Mouse (Mus musculus) cerebellum, postnatal 36 days (tissue): ENCODE results near the gene Hmx2.

Source experiments
- DNase-seq, 2 experiments: peaks; one replicate each; pipeline ENCODE4 v3.0.0; 2021 to 2022; ENCODE audit warnings: mixed read lengths in 2 of 2

Gene Hmx2

GRCm38 (mm10) chr7:131556541-131557271 lies 8.1 kb downstream of the Hmx2 start:
- no peak for DNase-seq

- no peak for DNase-seq
These were observed 9.2 kb downstream of the Hmx2 start for GRCm38 (mm10) chr7:131557751-131558150.

DNA sequence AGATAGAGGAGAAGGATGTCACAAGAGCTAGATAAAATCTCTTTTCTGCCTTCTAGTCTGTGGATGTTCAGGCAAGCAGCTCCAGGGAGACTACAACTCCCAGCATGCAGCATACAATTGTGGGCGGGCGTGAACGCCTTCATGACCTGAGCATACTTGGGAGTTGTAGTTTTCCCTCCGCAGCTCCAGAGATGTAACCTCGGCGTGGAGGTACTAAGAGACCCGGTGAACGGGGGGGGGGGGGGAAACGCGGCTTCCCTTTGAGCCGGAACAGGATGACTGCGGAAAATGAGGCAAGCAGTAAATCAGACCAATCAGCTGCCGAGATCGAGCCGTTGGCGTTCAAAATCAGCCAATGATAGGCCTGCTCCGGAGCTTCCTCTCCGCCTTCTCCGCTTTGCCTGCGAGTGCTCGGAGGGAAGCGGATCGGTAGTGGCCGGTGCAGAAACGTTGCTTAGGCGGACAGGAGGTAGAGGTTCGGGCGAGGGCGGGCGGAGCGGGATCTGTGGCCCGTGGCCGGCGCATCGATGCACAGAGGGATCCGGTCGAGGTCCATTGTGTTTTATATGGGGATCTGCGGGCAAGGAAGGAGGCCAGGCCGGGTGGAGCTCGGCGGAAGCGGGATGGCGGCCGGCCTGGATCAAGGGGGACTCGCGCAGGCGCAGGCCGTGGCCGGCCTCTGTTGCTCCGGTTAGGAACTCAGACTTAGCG lies 11.6 kb downstream of the Hmx2 start, which contains the start of gene Bub3:
TSS of gene Bub3 (plus strand) at position 237 of the 711 bp plus-strand sequence.
- DNase-seq: peak; percentile 89 to 91

DNA sequence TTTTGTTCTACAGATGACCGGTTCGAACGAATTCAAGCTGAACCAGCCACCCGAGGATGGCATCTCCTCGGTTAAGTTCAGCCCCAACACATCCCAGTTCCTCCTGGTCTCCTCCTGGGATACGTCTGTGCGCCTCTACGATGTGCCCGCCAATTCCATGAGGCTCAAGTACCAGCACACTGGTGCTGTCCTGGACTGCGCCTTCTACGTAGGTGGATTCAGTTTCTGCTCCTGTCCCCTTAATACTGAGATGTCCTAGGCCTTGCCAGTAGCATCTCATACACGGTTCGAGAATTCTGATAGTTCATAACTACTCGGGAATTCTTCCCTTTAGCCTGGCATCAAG lies 12.1 kb downstream of the Hmx2 start:
- no peak for DNase-seq

DNA sequence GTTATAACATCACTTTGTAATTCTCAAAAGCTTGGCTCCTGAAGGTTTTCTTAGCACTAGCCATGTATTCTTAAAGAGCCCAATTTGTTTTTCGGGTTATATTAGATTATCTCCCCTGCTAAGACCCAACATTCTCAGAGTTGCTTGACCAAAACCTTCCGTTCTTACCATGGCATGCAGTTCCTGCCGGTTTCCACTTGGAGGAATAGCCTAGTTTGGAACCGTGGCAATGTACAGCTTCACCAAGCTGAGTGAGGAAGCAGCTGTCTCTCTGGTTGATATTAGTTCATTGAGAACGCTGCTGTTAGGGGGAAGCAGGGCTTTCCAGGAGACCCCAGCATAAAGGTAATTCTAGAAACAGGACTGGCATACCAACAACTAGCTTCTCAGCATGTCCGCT lies 26.7 kb downstream of the Hmx2 start:
- DNase-seq: no peak

GRCm38 (mm10) chr7:131582178-131582577 lies 33.6 kb downstream of the Hmx2 start:
- no peak for DNase-seq

DNA sequence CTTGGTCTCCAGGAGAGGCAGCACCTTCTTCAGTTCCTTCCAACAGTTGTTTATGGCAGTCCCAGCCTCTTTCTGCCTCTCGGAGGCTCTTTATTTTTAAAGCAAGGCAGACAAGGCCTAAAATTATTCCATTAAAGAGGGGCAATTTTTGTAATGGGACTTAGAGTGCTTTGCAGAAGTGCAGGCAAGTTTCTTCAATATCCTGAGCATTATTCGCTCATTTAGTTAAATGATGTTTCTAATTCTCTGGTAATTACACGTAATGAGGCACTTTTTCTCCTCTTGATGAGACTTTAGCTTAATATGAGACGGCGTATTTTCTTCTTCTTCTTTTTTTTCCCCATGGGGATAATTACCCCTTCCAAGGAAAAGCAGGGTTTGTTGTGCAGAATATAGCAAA lies 37.0 kb downstream of the Hmx2 start:
- no peak for DNase-seq

- DNase-seq: no peak
These were observed 49.4 kb downstream of the Hmx2 start for GRCm38 (mm10) chr7:131597779-131598482.

- peak; percentile 6 for DNase-seq
These were observed 49.9 kb downstream of the Hmx2 start for GRCm38 (mm10) chr7:131598483-131598824.

DNA sequence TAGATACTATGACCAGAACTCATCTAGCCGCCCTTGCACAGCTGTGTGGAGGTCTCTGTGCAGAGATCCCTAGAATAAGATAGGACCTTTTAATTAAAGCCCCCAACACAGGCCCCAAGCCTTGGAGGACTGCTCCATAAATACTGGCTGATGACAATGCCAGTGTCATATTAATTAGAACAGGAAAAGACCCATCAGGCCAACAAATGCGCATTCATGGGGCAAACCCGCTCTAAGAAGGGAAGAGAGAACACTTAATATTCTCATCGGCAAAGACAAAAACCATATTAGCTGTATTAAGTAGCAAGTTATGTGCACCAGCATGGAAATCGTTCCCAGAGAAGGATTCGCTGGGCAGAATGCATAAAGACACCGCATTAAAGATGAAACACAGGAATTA lies 53.5 kb downstream of the Hmx2 start:
- no peak for DNase-seq

- no peak for DNase-seq
These were observed 54.6 kb downstream of the Hmx2 start for GRCm38 (mm10) chr7:131603186-131603585.

DNA sequence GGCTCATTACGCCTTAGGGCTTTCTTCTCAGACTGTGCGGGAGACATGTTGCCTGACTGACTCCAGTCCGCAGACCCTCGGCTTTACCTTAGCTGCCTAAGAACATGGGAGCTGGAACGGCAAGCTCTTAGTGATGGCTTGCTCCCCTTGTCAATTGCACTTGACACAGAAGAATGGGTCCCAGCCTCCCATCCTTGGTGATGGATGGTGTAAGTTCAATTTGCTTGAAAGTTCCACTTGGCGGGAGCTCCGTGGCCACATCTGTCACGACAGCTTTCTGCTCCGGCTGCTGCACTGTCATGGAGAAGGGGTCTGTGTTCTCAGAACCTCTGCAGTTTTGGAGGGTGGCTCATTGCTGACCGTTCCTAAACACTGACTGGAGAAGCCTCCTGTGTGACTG lies 56.4 kb downstream of the Hmx2 start:
- DNase-seq: no peak

DNA sequence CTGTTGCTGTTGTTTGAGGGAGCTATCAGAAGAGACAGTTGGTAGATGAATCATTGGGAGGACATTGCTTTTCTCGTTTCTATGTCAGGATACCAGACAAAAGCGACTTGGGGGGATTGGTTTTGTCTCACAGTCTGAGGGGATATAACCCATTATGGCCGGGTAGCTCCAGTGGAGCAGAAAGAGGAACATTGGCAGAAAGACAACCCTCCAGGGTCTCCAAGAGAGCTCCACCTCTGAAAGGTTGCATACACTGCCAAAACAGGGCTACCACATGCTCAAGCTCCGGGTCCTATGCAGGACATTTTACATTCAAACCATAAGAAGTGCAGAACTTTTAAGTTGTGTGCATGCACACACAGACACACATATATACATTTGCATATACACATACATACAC lies 56.9 kb downstream of the Hmx2 start:
- no peak for DNase-seq
